Mouse (Mus musculus) heart, adult 11 months (tissue): ENCODE data around the gene Spem2.
A peak's percentile ranks its signal among the peaks of the same experiment; 100 is the strongest.

Source experiments
- DNase-seq: peaks from one replicate; pipeline ENCODE4 v3.0.0; 2022

Gene Spem2

GRCm38 (mm10) chr11:69797924-69798323 lies 20.3 kb downstream of the Spem2 start:
- peak; percentile 90 for DNase-seq

GRCm38 (mm10) chr11:69795983-69796435 lies 22.3 kb downstream of the Spem2 start:
- no peak for DNase-seq

- peak; percentile 100 for DNase-seq
These were observed 22.9 kb downstream of the Spem2 start, which contains the start of gene Chrnb1 for GRCm38 (mm10) chr11:69795168-69795982. Gene Chrnb1 (minus strand): TSS chr11:69795943.

DNA sequence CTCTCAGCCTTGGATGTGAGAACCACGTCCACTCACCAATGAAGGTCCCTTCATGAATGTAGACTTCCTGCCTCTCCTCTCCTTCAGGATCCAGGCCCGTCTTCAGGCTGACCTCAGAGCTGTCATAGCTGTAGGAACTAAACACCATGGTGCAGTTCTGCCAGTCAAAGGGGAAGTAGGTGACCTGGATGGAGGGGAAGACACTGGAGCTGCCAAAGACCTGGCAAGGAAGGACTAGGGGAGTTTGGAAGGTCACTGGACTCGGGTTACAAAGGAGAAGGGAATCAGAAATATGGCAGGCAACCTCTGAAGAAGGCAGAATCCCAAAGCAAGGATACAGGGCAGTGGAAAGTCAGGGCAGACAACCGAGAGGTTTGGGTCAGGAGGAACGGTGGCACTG lies 24.8 kb downstream of the Spem2 start:
- no peak for DNase-seq

GRCm38 (mm10) chr11:69791420-69791819 lies 26.8 kb downstream of the Spem2 start:
- no peak for DNase-seq

DNA sequence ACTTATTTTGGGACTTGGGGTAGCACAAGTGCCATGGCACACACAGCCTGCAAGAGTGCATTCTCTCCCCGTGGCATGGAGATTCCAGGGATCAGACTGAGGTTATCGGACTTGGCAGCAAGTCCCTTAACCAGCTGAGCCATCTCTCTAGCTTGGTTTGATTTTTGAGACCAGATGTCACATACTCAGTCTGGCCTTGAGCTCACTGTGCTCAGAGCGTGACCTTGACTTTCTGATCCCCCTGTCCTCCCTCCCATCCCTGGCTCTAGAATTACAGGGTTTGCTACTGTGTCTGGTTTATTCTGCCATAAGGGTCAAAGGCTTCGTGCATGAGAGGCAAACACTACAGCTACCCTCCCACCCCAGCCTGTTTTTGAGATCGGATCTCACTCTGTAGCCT lies 28.8 kb downstream of the Spem2 start:
- no peak for DNase-seq

DNA sequence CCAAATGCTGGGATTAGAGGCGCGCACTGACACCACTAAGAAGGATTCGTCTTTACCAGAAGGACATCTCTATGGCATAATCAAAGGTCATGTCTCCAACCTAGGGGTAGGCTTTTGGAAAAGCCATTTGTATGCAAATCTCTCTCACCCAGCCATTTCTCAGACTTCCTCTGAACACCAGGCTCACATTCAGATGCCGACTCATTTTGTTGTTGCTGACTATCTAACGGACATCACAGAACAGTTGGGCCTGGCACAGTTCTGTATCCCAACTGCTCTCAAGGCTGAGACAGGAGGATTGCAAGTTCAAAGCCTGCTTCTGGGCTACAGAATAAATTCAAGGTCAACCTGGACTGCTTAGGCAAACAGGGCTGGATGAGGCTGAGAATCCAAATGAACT lies 31.0 kb downstream of the Spem2 start:
- DNase-seq = no peak

DNA sequence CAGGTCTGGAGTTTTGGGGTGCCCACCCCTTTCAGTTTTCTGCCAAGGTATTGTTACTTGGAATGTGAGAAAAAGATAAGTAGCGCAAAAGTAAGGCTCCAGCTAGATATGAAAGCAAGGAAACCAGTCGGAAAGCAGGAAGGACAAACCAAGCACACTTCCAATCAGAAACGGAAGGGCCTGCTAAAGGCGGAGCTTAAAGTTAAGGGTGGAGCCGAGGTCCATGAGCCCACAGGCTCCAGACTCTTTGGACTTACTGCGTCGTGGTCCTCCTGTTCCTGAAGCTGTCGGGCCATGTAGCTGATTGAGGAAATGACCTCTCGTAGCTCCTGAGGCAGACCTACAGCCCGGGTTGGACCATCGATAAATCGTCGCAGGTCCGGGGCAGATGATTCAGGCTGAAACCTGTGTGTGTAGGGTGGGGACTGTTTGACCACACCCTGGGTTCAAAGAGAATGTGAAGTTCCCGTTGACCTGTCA lies 33.4 kb downstream of the Spem2 start:
- DNase-seq = peak; percentile 98

GRCm38 (mm10) chr11:69781828-69782227 lies 36.4 kb downstream of the Spem2 start:
- DNase-seq = no peak

GRCm38 (mm10) chr11:69778985-69779384 lies 39.3 kb downstream of the Spem2 start:
- peak; percentile 91 for DNase-seq

DNA sequence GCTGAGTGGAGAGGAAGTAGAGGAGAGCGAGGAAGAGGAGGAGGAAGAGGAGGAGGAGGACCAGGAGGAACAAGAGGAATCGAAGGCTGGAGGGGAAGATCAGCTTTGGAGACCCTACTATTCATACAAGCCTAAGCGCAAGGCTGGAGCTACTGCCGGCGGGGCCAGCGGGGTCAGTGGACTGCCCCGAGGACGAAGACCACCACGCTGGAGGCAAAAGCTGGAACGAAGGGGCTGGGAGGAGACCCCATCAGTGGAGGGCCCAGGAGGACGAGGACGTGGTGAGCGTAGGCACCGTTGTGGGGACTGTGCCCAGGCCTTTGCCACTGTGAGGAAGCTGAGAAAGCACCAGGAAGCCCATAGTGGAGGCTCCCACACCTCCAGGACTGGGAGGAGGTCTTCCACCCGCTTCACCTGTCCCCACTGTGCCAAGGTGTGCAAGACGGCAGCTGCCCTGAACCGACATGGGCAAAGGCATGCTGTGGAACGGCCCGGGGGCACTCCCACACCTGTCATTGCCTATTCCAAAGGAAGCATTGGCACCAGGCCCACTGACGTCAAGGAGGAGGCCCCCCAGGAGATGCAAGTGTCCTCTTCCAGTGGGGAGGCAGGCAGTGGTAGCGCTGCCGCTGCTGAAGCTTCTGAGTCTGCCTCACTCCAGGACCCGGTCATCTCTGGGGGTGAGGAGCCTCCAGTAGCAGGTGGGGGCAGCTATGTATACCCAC lies 39.8 kb downstream of the Spem2 start:
- DNase-seq = peak; percentile 91

DNA sequence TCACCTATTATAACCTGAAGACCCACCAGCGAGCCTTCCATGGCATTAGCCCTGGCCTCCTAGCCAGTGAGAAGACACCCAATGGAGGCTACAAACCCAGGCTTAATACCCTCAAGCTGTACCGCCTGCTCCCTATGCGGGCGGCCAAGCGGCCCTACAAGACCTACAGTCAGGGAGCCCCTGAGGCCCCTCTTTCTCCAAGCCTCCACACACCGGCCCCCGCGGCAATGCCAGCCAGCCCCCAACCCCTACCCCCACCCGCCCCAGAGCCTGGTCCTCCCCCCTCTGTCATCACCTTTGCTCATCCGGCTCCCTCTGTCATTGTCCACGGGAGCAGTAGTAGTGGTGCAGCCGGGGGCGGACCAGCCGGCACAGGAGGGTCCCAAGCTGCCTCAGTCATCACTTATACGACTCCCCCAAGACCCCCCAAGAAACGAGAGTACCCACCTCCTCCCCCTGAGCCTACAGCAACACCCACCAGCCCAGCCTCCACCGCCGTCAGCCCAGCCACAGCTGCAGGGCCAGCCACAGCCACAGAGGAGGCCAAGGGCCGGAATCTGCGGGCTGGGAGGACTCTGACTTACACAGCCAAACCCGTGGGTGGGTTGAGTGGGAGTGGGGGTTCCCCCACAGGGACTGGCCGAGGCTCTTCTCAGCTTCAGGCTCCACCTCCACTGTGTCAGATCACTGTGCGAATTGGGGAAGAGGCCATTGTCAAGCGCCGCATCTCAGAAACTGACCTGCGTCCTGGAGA lies 40.6 kb downstream of the Spem2 start:
- peak; percentile 93 for DNase-seq

- DNase-seq = peak; percentile 91
These were observed 41.8 kb downstream of the Spem2 start for GRCm38 (mm10) chr11:69776488-69776887.

DNA sequence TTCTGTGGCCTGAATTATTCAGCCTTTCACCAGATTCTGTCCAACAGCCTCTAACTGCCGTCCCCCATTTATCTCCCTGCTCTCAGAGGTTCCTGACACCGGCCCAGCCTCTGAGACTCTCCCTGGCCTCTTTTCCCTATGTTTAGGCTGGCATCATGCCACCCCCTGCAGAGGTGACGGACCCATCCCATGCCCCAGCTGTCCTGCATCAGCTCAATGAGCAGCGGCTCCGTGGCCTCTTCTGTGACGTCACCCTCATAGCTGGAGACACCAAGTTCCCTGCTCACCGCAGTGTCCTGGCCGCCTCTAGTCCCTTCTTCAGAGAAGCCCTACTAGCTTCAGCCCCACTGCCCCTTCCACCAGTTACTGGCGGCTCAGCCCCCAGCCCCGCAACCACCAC lies 42.5 kb downstream of the Spem2 start:
- DNase-seq = peak; percentile 93

GRCm38 (mm10) chr11:69774961-69775360 lies 43.3 kb downstream of the Spem2 start:
- no peak for DNase-seq

GRCm38 (mm10) chr11:69767625-69767909 lies 50.7 kb downstream of the Spem2 start:
- no peak for DNase-seq

GRCm38 (mm10) chr11:69766872-69767624 lies 51.2 kb downstream of the Spem2 start:
- DNase-seq = peak; percentile 96
